Mouse (Mus musculus): ENCODE data around the gene Ifi209. TPM values are rescaled to one million over a fixed set of nuclear protein-coding genes. Genes with fewer than 3 reads are reported as not detected.
"Not testable (repeated sequence)": the region's sequence is repeated elsewhere in the genome, so short reads cannot be mapped to it uniquely, and the experiment has no call there.

Ifi209 gene
- polyA plus RNA-seq, 1 experiment from 2014 or later = 0.65 TPM

- 75% methylated on average over 1 of the region's 1 CpGs for WGBS
- not testable (repeated sequence) for ATAC-seq (ENCODE audit: insufficient number of reproducible peaks, low FRiP score, low TSS enrichment, low read depth)
Measured at GRCm38 (mm10) chr1:173678605-173679004, 47.9 kb downstream of the Ifi209 start.

GRCm38 (mm10) chr1:173694270-173694669 is 63.6 kb downstream of the Ifi209 start:
- Histone ChIP-seq H3K27me3 (no peaks in the 10 kb centered on the region), H3K9me3 (replicated peaks) (no peaks in the 10 kb centered on the region), H3K27ac (replicated peaks) (no peak overlapping the region), H3K4me1 (no peaks in the 10 kb centered on the region), H3K36me3 (no peaks in the 10 kb centered on the region), H3K4me2 (replicated peaks) (no peak overlapping the region), H3K9ac (no peak overlapping the region), H3K4me3 (replicated peaks) (no peak overlapping the region)
- WGBS = 84% methylated on average over 1 of the region's 1 CpGs
- no peak for ATAC-seq (ENCODE audit: insufficient number of reproducible peaks, low FRiP score, low TSS enrichment, low read depth)

More at GRCm38 (mm10) chr1:173678605-173679004, 47.9 kb downstream of the Ifi209 start:
- H3K4me2 ChIP-seq (replicated peaks); H3K4me3 ChIP-seq (replicated peaks); H3K27ac ChIP-seq (replicated peaks); H3K9ac ChIP-seq; H3K4me1 ChIP-seq; H3K9me3 ChIP-seq (replicated peaks); H3K27me3 ChIP-seq; H3K36me3 ChIP-seq: not testable (repeated sequence)

Small RNA genes lying within 50 kb of the gene (microRNA-seq; reads per million reads assigned to microRNA genes)
- gene Gm44339 (ENCODE audit: borderline number of aligned reads) = not detected

Other genes starting within 250 kb of the Ifi209 start
- 0.19 and 0.33 TPM in 2 replicates for gene Ifi206, start 139.9 kb upstream of the Ifi209 start, polyA plus RNA-seq (2015; fragmentation: Nextera tagmentation; extraction: Ambion mirVana)
- gene Ifi214, start 95.0 kb upstream of the Ifi209 start, polyA plus RNA-seq (2015; fragmentation: Nextera tagmentation; extraction: Ambion mirVana) = not detected in 2 replicates
- 0.15 and 0.29 TPM in 2 replicates for gene Ifi213, start 31.6 kb upstream of the Ifi209 start, polyA plus RNA-seq (2015; fragmentation: Nextera tagmentation; extraction: Ambion mirVana)
- gene Ifi208, start 42.8 kb downstream of the Ifi209 start, polyA plus RNA-seq (2015; fragmentation: Nextera tagmentation; extraction: Ambion mirVana) = 0.08 TPM in 1 of 2 replicates, not detected in the other
- 1.5 and 1.6 TPM in 2 replicates for gene Ifi207, start 110.8 kb downstream of the Ifi209 start, polyA plus RNA-seq (2015; fragmentation: Nextera tagmentation; extraction: Ambion mirVana)
- gene Ifi204, start 136.0 kb downstream of the Ifi209 start, polyA plus RNA-seq (2015; fragmentation: Nextera tagmentation; extraction: Ambion mirVana) = 2.9 and 3.1 TPM in 2 replicates